Mouse (Mus musculus) liver, adult 2 months (tissue): ENCODE measurements at regions not wholly inside any gene's neighbourhood (a gene's known extent, or its start where the extent isn't known, plus 50 kb on each side); places are given as distances from the start of the nearest gene placed in this dataset.

Experiments
- CTCF ChIP-seq: fragments of 200-500 bp; IDR thresholded peaks from 2 replicates; pipeline ENCODE4 v1.5.1; 2011; ENCODE audit warnings: low read depth, low read length, control low read depth
- POLR2A ChIP-seq: fragments of 200-500 bp; IDR thresholded peaks from 2 replicates; pipeline ENCODE4 v1.6.1; 2011; ENCODE audit warnings: low read length, control low read depth; ENCODE audit not compliant: insufficient read depth; ENCODE audit errors: extremely low read depth

GRCm38 (mm10) chr12:119074742-119075478 lies 108.7 kb upstream of the Abcb5 start:
- TF ChIP-seq CTCF (no peak), POLR2A (no peak)
